Mouse (Mus musculus) cortical plate, adult 2 months (tissue): ENCODE measurements around the gene Sval2. TPM values are rescaled to one million over a fixed set of nuclear protein-coding genes. Genes with fewer than 3 reads are reported as not detected.

ENCODE experiments used
- H3K27ac ChIP-seq: fragments of 200-500 bp; 2 replicates; pipeline ENCODE4 v1.5.1; 2012; ENCODE audit warnings: low read length, control low read depth, inconsistent platforms; ENCODE audit not compliant: insufficient read depth
- H3K4me1 ChIP-seq: fragments of 200-500 bp; 2 replicates; pipeline ENCODE4 v1.6.1; 2011; ENCODE audit warnings: low read length; ENCODE audit not compliant: control insufficient read depth, insufficient read depth
- H3K4me3 ChIP-seq: fragments of 200-500 bp; 2 replicates; pipeline ENCODE4 v1.5.1; 2011; ENCODE audit warnings: mild to moderate bottlenecking, low read length, control low read depth; ENCODE audit not compliant: insufficient read depth
- CTCF ChIP-seq: fragments of 200-500 bp; IDR thresholded peaks from 2 replicates; pipeline ENCODE4 v1.5.1; 2011; ENCODE audit warnings: mild to moderate bottlenecking, control low read depth, low read length; ENCODE audit not compliant: insufficient read depth; ENCODE audit errors: extremely low read depth
- POLR2A ChIP-seq: fragments of 200-500 bp; IDR thresholded peaks from 2 replicates; pipeline ENCODE4 v1.6.1; 2011; ENCODE audit warnings: mild to moderate bottlenecking, low read length, control low read depth; ENCODE audit not compliant: insufficient read depth; ENCODE audit errors: extremely low read depth
- polyA plus RNA-seq: library from polyadenylated mRNA; depleted of rRNA; stranded (reverse); fragments of >200 nt; gene quantifications from 2 replicates; pipeline ENCODE4 v1.2.3, GENCODE M21; 2012; rRNA removed

The Sval2 gene
- not detected in 2 replicates for polyA plus RNA-seq

GRCm38 (mm10) chr6:41852689-41853088 is at the start of gene Sval2:
TSS of gene Sval2 (plus strand) at chr6:41852989.
- Histone ChIP-seq H3K4me1 (no peaks in the 10 kb centered on the region), H3K27ac (no peak within 1 kb of the TSS), H3K4me3 (no peak within 1 kb of the TSS)
- TF ChIP-seq CTCF (no peak), POLR2A (no peak)

GRCm38 (mm10) chr6:41824086-41824485 is 28.7 kb upstream of the Sval2 start:
- H3K27ac ChIP-seq: no peak overlapping the region
- TF ChIP-seq POLR2A (no peak), CTCF (no peak)
- H3K4me3 ChIP-seq: no peak overlapping the region
- no peaks in the 10 kb centered on the region for H3K4me1 ChIP-seq

- H3K27ac ChIP-seq: no peak overlapping the region
- no peak for TF ChIP-seq POLR2A
- no peak for TF ChIP-seq CTCF
- H3K4me3 ChIP-seq: no peak overlapping the region
- H3K4me1 ChIP-seq: no peaks in the 10 kb centered on the region
Measured at GRCm38 (mm10) chr6:41829516-41829915, 23.3 kb upstream of the Sval2 start.

- Histone ChIP-seq H3K4me1 (no peaks in the 10 kb centered on the region), H3K4me3 (no peak within 1 kb of the TSS), H3K27ac (no peak within 1 kb of the TSS)
- TF ChIP-seq POLR2A: no peak
- no peak for TF ChIP-seq CTCF
Measured at GRCm38 (mm10) chr6:41847235-41847634, 5.6 kb upstream of the Sval2 start, which contains the start of gene Pip. TSS of gene Pip (plus strand) at chr6:41847535.

GRCm38 (mm10) chr6:41864038-41864437 is 11.2 kb downstream of the Sval2 start:
- H3K4me1 ChIP-seq: no peaks in the 10 kb centered on the region
- H3K27ac ChIP-seq: no peak overlapping the region
- H3K4me3 ChIP-seq: no peak overlapping the region
- TF ChIP-seq POLR2A (no peak), CTCF (no peak)

GRCm38 (mm10) chr6:41911625-41912024 is 58.8 kb downstream of the Sval2 start:
- Histone ChIP-seq H3K27ac (no peak overlapping the region), H3K4me3 (no peak overlapping the region), H3K4me1 (no peaks in the 10 kb centered on the region)
- TF ChIP-seq POLR2A: no peak
- TF ChIP-seq CTCF: no peak

Other genes starting within 250 kb of the Sval2 start
- 135 and 140 TPM in 2 replicates for gene Ephb6, start 247.5 kb upstream of the Sval2 start, polyA plus RNA-seq
- gene Trpv6, start 216.6 kb upstream of the Sval2 start, polyA plus RNA-seq: 3.3 and 4.2 TPM in 2 replicates
- not detected in 2 replicates for gene Trpv5, start 172.2 kb upstream of the Sval2 start, polyA plus RNA-seq
- gene Llcfc1, start 168.6 kb upstream of the Sval2 start, polyA plus RNA-seq: not detected in 2 replicates
- gene Kel, start 148.7 kb upstream of the Sval2 start, polyA plus RNA-seq: not detected in 2 replicates
- not detected in 2 replicates for gene Olfr459, start 77.8 kb upstream of the Sval2 start, polyA plus RNA-seq
- not detected in 2 replicates for gene Pip, start 5.5 kb upstream of the Sval2 start, polyA plus RNA-seq
- gene Sval1, start 98.6 kb downstream of the Sval2 start, polyA plus RNA-seq: not detected in 2 replicates
- gene Sval3, start 115.2 kb downstream of the Sval2 start, polyA plus RNA-seq: not detected in 2 replicates
- gene Sva, start 185.4 kb downstream of the Sval2 start, polyA plus RNA-seq: not detected in 2 replicates